Mouse (Mus musculus) embryonic facial prominence, embryonic 14.5 days (tissue): ENCODE data around the gene Spata25. TPM values are rescaled to one million over a fixed set of nuclear protein-coding genes. Genes with fewer than 3 reads are reported as not detected.

Experiments used
- ATAC-seq: fragments of 200-750 bp; cut with Nextera tagmentation; 2 replicates; pipeline ENCODE4 v1.8.0; 2017; ENCODE audit warnings: low read depth, moderate number of reproducible peaks, moderate TSS enrichment
- DNase-seq: peaks from one replicate; pipeline ENCODE4 v3.0.0-alpha.2; 2015; ENCODE audit warnings: low spot score
- H3K27ac ChIP-seq: fragments of 300-500 bp; sonication (generic); replicated peaks from 2 replicates; pipeline ENCODE4 v1.5.1; 2014; ENCODE audit warnings: low read depth, mild to moderate bottlenecking, low read length, moderate library complexity
- H3K27me3 ChIP-seq: fragments of 300-500 bp; sonication (generic); replicated peaks from 2 replicates; pipeline ENCODE4 v1.6.1; 2014; ENCODE audit warnings: low read length; ENCODE audit not compliant: control insufficient read depth, insufficient read depth
- H3K36me3 ChIP-seq: fragments of 300-500 bp; sonication (generic); 2 replicates; pipeline ENCODE4 v1.6.1; 2014; ENCODE audit warnings: low read length, mixed read lengths; ENCODE audit not compliant: control insufficient read depth, insufficient read depth
- H3K4me1 ChIP-seq: fragments of 300-500 bp; sonication (generic); 2 replicates; pipeline ENCODE4 v1.6.1; 2014; ENCODE audit warnings: antibody characterized with exemption, low read length; ENCODE audit not compliant: control insufficient read depth, insufficient read depth
- H3K4me2 ChIP-seq: fragments of 300-500 bp; sonication (generic); 2 replicates; pipeline ENCODE4 v1.6.1; 2014; ENCODE audit warnings: low read depth, mild to moderate bottlenecking, low read length, moderate library complexity, mixed read lengths
- H3K4me3 ChIP-seq: fragments of 300-500 bp; sonication (generic); 2 replicates; pipeline ENCODE4 v1.5.1; 2014; ENCODE audit warnings: low read depth, mild to moderate bottlenecking, low read length
- H3K9ac ChIP-seq: fragments of 300-500 bp; sonication (generic); 2 replicates; pipeline ENCODE4 v1.6.1; 2014; ENCODE audit warnings: low read depth, mild to moderate bottlenecking, low read length, moderate library complexity, mixed read lengths
- H3K9me3 ChIP-seq: fragments of 300-500 bp; sonication (generic); 2 replicates; pipeline ENCODE4 v1.6.1; 2016; ENCODE audit warnings: low read length; ENCODE audit not compliant: control insufficient read depth
- WGBS: fragments of 180-500 bp; shearing (Covaris S2); extraction: QIAGEN DNeasy Blood & Tissue Kit; methylation state at CpG from one replicate; pipeline ENCODE4 v1.1.7; 2014; 5-methylcytosine and 5-hydroxymethylcytosine counted together
- polyA plus RNA-seq: library from polyadenylated mRNA; unstranded; fragments of >200 nt; fragmentation: Nextera tagmentation; extraction: Ambion mirVana; gene quantifications from 2 replicates; pipeline ENCODE4 v1.2.1, GENCODE M21; 2014

The Spata25 gene
- polyA plus RNA-seq, 1 experiment from 2014 or later = not detected

- peak; percentile 95 for DNase-seq
Measured at GRCm38 (mm10) chr2:164785481-164786387, 42.6 kb downstream of the Spata25 start, which contains the start of gene Snx21. Snx21 (plus strand) TSS chr2:164785823.

GRCm38 (mm10) chr2:164784869-164785420 lies 43.4 kb downstream of the Spata25 start:
- peak overlapping the region; percentile 87 for H3K4me2 ChIP-seq
- peak overlapping the region; percentile 82 for H3K27ac ChIP-seq
- H3K36me3 ChIP-seq = 0 out of 2 replicates have a peak, but pooled peaks cover 11% of the 10 kb centered on the region
- H3K9ac ChIP-seq = peak overlapping the region; percentile 83
- H3K4me3 ChIP-seq = peak overlapping the region; percentile 66
- ATAC-seq (no peak), DNase-seq (no peak)
- no peaks in the 10 kb centered on the region for H3K27me3 ChIP-seq
- H3K9me3 ChIP-seq = no peaks in the 10 kb centered on the region
- H3K4me1 ChIP-seq = peaks cover 8% of the 10 kb centered on the region
- WGBS = 11% methylated on average over 7 of the region's 7 CpGs

More at GRCm38 (mm10) chr2:164785481-164786387, 42.6 kb downstream of the Spata25 start, which contains the start of gene Snx21:
- H3K27me3 ChIP-seq = no peaks in the 10 kb centered on the region
- ATAC-seq = peak; percentile 91
- H3K9me3 ChIP-seq = no peaks in the 10 kb centered on the region
- peak within 1 kb of the TSS; percentile 82 for H3K27ac ChIP-seq
- WGBS = 0% methylated on average over 34 of the region's 89 CpGs
- peak within 1 kb of the TSS; percentile 87 for H3K4me2 ChIP-seq
- H3K9ac ChIP-seq = peak within 1 kb of the TSS; percentile 83
- peak within 1 kb of the TSS; percentile 66 for H3K4me3 ChIP-seq
- peaks cover 8% of the 10 kb centered on the region for H3K4me1 ChIP-seq
- H3K36me3 ChIP-seq = peaks cover 17% of the 10 kb centered on the region; the same call in 1 of the 2 replicates

GRCm38 (mm10) chr2:164783926-164784581 lies 44.3 kb downstream of the Spata25 start:
- Histone ChIP-seq H3K27me3 (no peaks in the 10 kb centered on the region), H3K36me3 (0 out of 2 replicates have a peak, but pooled peaks cover 5% of the 10 kb centered on the region), H3K4me3 (no peak overlapping the region), H3K9me3 (no peaks in the 10 kb centered on the region), H3K9ac (no peak overlapping the region), H3K4me1 (peaks cover 8% of the 10 kb centered on the region), H3K4me2 (no peak overlapping the region), H3K27ac (no peak overlapping the region)
- ATAC-seq = no peak
- 71% methylated on average over 7 of the region's 7 CpGs for WGBS
- no peak for DNase-seq

GRCm38 (mm10) chr2:164781876-164782275 lies 46.5 kb downstream of the Spata25 start:
- DNase-seq (no peak), ATAC-seq (no peak)
- WGBS = 62% methylated on average over 4 of the region's 4 CpGs
- no peaks in the 10 kb centered on the region for H3K36me3 ChIP-seq
- H3K27ac ChIP-seq = no peak overlapping the region
- no peak overlapping the region for H3K9ac ChIP-seq
- no peaks in the 10 kb centered on the region for H3K27me3 ChIP-seq
- no peaks in the 10 kb centered on the region for H3K9me3 ChIP-seq
- H3K4me2 ChIP-seq = no peak overlapping the region
- H3K4me3 ChIP-seq = no peak overlapping the region
- H3K4me1 ChIP-seq = peaks cover 5% of the 10 kb centered on the region

- peak; percentile 46 for DNase-seq
- Histone ChIP-seq H3K4me2 (no peak within 1 kb of the TSS), H3K27me3 (no peaks in the 10 kb centered on the region), H3K36me3 (no peaks in the 10 kb centered on the region), H3K4me3 (peak within 1 kb of the TSS; percentile 6; the same call in 1 of the 2 replicates), H3K9ac (no peak within 1 kb of the TSS), H3K9me3 (no peaks in the 10 kb centered on the region), H3K4me1 (no peaks in the 10 kb centered on the region), H3K27ac (no peak within 1 kb of the TSS)
- 65% methylated on average over 8 of the region's 8 CpGs for WGBS
- no peak for ATAC-seq
Measured at GRCm38 (mm10) chr2:164779481-164780086, 48.8 kb downstream of the Spata25 start, which contains the start of gene Tnnc2. Tnnc2 (minus strand) TSS chr2:164779967.

- ATAC-seq = no peak
- WGBS = 73% methylated on average over 7 of the region's 7 CpGs
- Histone ChIP-seq H3K27ac (no peak overlapping the region), H3K4me3 (no peak overlapping the region), H3K4me1 (no peaks in the 10 kb centered on the region), H3K9me3 (no peaks in the 10 kb centered on the region), H3K27me3 (no peaks in the 10 kb centered on the region), H3K9ac (no peak overlapping the region), H3K36me3 (no peaks in the 10 kb centered on the region), H3K4me2 (no peak overlapping the region)
- no peak for DNase-seq
Measured at GRCm38 (mm10) chr2:164778809-164779208, 49.5 kb downstream of the Spata25 start.

- Histone ChIP-seq H3K9ac (no peak overlapping the region), H3K4me3 (no peak overlapping the region), H3K27ac (no peak overlapping the region), H3K36me3 (peaks cover 4% of the 10 kb centered on the region; the same call in 1 of the 2 replicates), H3K9me3 (no peaks in the 10 kb centered on the region), H3K4me2 (0 out of 2 replicates have a peak overlapping the region, but pooled peaks have one; percentile 10), H3K27me3 (no peaks in the 10 kb centered on the region), H3K4me1 (no peaks in the 10 kb centered on the region)
- ATAC-seq (no peak), DNase-seq (no peak)
- WGBS = 90% methylated on average over 11 of the region's 11 CpGs
Measured at GRCm38 (mm10) chr2:164778015-164778287, 50.4 kb downstream of the Spata25 start.
